Mouse (Mus musculus) forebrain, embryonic 13.5 days (tissue): ENCODE measurements at regions not wholly inside any gene's neighbourhood (a gene's known extent, or its start where the extent isn't known, plus 50 kb on each side); places are given as distances from the start of the nearest gene placed in this dataset.

Source experiments
- ATAC-seq: fragments of 200-750 bp; cut with Nextera tagmentation; 2 replicates; pipeline ENCODE4 v1.8.0; 2017
- H3K27ac ChIP-seq: fragments of 300-500 bp; sonication (generic); 2 replicates; pipeline ENCODE4 v1.5.1; 2015; ENCODE audit warnings: inconsistent platforms, mild to moderate bottlenecking, moderate library complexity
- H3K27me3 ChIP-seq: fragments of 300-500 bp; sonication (generic); 2 replicates; pipeline ENCODE4 v1.6.1; 2015; ENCODE audit warnings: mild to moderate bottlenecking, inconsistent platforms
- H3K36me3 ChIP-seq: fragments of 300-500 bp; sonication (generic); 2 replicates; pipeline ENCODE4 v1.6.1; 2015; ENCODE audit warnings: mild to moderate bottlenecking, inconsistent platforms; ENCODE audit not compliant: poor library complexity, severe bottlenecking
- H3K4me1 ChIP-seq: fragments of 300-500 bp; sonication (generic); 2 replicates; pipeline ENCODE4 v1.6.1; 2015; ENCODE audit warnings: inconsistent platforms
- H3K4me2 ChIP-seq: fragments of 300-500 bp; sonication (generic); 2 replicates; pipeline ENCODE4 v1.6.1; 2015; ENCODE audit warnings: inconsistent platforms, mild to moderate bottlenecking, moderate library complexity
- H3K4me3 ChIP-seq: fragments of 300-500 bp; sonication (generic); 2 replicates; pipeline ENCODE4 v1.5.1; 2015; ENCODE audit warnings: mild to moderate bottlenecking, inconsistent platforms
- H3K9ac ChIP-seq: fragments of 300-500 bp; sonication (generic); 2 replicates; pipeline ENCODE4 v1.6.1; 2015; ENCODE audit warnings: mild to moderate bottlenecking, inconsistent platforms
- H3K9me3 ChIP-seq: fragments of 300-500 bp; sonication (generic); replicated peaks from 2 replicates; pipeline ENCODE4 v1.6.1; 2016; ENCODE audit warnings: inconsistent platforms
- WGBS: fragments of 180-500 bp; shearing (Covaris S2); methylation state at CpG from one replicate; pipeline ENCODE4 v1.1.7; 2015; 5-methylcytosine and 5-hydroxymethylcytosine counted together
- microRNA counts: library from miRNA; unstranded; fragments of <30 nt; microRNA quantifications from one replicate; lab custom pipeline; 2016
- microRNA-seq: library from miRNA; unstranded; fragments of <30 nt; microRNA quantifications from one replicate; pipeline ENCODE4, GENCODE M21; 2016

DNA sequence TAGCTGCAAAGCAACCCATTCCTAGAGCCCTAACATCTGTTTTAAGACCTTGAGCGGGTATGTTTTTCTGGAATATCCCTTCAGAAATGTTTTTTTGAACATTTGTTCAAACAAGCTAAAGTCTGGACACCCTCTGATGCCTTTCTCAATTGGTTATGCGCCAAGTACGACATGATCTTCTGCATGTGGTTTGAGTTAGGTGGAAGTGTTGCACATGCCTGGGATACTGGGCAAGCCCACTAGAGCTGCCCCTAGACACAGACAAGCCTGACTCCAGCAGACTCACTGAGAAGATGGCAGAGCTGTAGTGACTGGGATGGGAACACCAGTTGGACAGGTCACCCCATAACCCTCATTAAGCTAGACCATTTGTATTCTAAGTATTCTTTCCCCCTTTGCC lies 153.2 kb upstream of the Cypt2 start:
- no peaks in the 10 kb centered on the region for H3K9me3 ChIP-seq
- no peak overlapping the region for H3K27ac ChIP-seq
- no peak overlapping the region for H3K4me3 ChIP-seq
- H3K4me2 ChIP-seq, result no peak overlapping the region
- ATAC-seq, result no peak
- peaks cover 13% of the 10 kb centered on the region; the same call in 1 of the 2 replicates for H3K27me3 ChIP-seq
- WGBS, result 87% methylated on average over 3 of the region's 3 CpGs
- H3K36me3 ChIP-seq, result 0 out of 2 replicates have a peak, but pooled peaks cover 8% of the 10 kb centered on the region
- H3K9ac ChIP-seq, result no peak overlapping the region
- H3K4me1 ChIP-seq, result no peaks in the 10 kb centered on the region

DNA sequence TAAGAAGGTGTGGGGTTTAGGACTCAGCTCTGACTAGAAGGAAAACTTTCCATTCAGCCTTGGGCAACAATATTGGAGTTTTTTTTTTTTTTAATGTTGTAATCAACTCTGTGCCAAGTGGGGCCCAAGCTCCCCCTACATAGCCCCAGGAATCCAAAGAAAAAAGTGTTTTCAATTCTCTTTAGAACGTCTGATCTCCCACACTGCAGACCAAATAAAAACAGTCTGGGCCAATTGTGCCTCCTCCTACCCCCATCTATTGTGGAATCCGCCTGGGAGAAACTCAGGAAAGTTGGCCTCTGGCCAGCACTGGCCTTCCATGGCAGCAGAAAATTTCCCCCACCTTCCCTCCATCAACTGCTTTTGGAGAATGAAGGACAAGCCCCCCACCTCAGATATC lies 133.3 kb upstream of the Cypt2 start:
- Histone ChIP-seq H3K4me2 (no peak overlapping the region), H3K27ac (no peak overlapping the region), H3K4me1 (no peaks in the 10 kb centered on the region), H3K9ac (no peak overlapping the region), H3K9me3 (no peaks in the 10 kb centered on the region), H3K4me3 (no peak overlapping the region), H3K27me3 (peaks cover 21% of the 10 kb centered on the region), H3K36me3 (no peaks in the 10 kb centered on the region)
- 18% methylated on average over 2 of the region's 2 CpGs for WGBS
- ATAC-seq, result peak; percentile 65; the same call in 1 of the 2 replicates

DNA sequence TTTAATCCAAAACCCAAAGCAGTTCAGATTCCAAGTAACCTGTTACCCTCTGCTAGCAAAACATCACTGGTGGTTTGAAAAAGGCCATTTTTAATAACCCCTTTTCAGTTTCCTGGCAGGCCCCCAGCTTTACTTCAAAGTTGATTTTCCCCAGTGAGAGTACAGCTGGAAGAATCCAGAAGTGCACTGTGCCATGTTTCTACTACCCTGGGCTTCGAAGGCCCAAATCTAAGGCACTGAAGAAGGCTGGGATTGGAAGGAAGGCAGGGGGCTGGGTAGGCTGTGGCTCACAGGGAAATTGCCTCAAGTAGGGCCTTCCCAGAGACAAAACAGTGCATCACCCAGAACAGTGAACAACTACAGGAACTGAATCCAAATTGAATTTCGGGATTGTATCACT lies 131.6 kb upstream of the Cypt2 start:
- peaks cover 21% of the 10 kb centered on the region for H3K27me3 ChIP-seq

DNA sequence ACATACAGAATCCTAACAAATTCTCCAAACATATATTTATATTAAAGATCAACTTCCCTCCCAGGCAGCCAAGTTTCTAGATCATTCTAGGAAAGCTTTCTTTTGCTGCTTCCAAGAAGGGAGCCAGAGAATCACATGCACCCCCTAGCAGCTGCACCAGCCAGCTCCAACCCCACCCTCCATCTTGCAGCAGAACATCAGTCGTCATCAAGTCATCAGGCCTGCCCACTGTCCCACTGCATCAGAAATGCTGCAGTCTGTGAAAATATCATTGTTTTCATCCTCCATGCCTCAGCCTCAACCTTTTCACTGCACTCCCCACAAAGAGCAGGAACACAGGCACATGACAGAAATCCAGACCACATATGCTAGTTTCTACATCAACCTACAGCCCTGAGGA lies 109.1 kb upstream of the Cypt2 start:
- Histone ChIP-seq H3K27ac (peak overlapping the region; percentile 40; the same call in 1 of the 2 replicates), H3K4me1 (peaks cover 11% of the 10 kb centered on the region), H3K36me3 (peaks cover 19% of the 10 kb centered on the region), H3K9ac (peak overlapping the region; percentile 50), H3K27me3 (peaks cover 12% of the 10 kb centered on the region; the same call in 1 of the 2 replicates), H3K4me2 (peak overlapping the region; percentile 63), H3K4me3 (peak overlapping the region; percentile 41), H3K9me3 (no peaks in the 10 kb centered on the region)
- ATAC-seq, result no peak
- 41% methylated on average over 1 of the region's 1 CpGs for WGBS

More for the DNA sequence above, 131.6 kb upstream of the Cypt2 start:
- H3K4me3 ChIP-seq, result no peak overlapping the region
- H3K4me1 ChIP-seq, result no peaks in the 10 kb centered on the region
- no peaks in the 10 kb centered on the region for H3K36me3 ChIP-seq
- ATAC-seq, result no peak
- H3K9ac ChIP-seq, result no peak overlapping the region
- H3K9me3 ChIP-seq, result no peaks in the 10 kb centered on the region
- 77% methylated on average over 2 of the region's 2 CpGs for WGBS
- no peak overlapping the region for H3K27ac ChIP-seq
- H3K4me2 ChIP-seq, result no peak overlapping the region

DNA sequence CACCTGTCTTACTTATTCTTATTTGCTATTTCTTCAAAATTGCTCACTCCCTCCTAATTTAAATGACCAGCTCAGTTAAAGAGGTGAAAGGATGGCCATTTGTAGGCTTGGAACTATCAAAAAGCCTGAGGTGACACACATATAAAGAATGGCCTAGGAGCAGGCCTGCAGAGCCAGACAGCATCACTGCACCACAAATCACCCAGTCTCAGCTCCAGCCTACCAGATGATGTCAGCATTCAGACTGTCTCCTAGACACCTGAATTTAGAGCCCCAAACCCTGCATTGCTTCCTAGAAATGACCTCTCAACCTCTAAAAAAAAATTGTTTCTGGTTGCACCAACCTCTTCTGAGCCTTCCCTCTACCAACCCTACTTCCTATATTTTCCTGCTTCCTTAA lies 108.5 kb upstream of the Cypt2 start:
- ATAC-seq, result peak; percentile 1; the same call in 1 of the 2 replicates
- H3K27ac ChIP-seq, result peak overlapping the region; percentile 83; the same call in 1 of the 2 replicates
- no peaks in the 10 kb centered on the region for H3K9me3 ChIP-seq
- peak overlapping the region; percentile 50 for H3K9ac ChIP-seq
- H3K4me2 ChIP-seq, result peak overlapping the region; percentile 63
- H3K4me3 ChIP-seq, result peak overlapping the region; percentile 41
- H3K36me3 ChIP-seq, result peaks cover 16% of the 10 kb centered on the region
- H3K4me1 ChIP-seq, result peaks cover 11% of the 10 kb centered on the region
- H3K27me3 ChIP-seq, result peaks cover 12% of the 10 kb centered on the region; the same call in 1 of the 2 replicates

DNA sequence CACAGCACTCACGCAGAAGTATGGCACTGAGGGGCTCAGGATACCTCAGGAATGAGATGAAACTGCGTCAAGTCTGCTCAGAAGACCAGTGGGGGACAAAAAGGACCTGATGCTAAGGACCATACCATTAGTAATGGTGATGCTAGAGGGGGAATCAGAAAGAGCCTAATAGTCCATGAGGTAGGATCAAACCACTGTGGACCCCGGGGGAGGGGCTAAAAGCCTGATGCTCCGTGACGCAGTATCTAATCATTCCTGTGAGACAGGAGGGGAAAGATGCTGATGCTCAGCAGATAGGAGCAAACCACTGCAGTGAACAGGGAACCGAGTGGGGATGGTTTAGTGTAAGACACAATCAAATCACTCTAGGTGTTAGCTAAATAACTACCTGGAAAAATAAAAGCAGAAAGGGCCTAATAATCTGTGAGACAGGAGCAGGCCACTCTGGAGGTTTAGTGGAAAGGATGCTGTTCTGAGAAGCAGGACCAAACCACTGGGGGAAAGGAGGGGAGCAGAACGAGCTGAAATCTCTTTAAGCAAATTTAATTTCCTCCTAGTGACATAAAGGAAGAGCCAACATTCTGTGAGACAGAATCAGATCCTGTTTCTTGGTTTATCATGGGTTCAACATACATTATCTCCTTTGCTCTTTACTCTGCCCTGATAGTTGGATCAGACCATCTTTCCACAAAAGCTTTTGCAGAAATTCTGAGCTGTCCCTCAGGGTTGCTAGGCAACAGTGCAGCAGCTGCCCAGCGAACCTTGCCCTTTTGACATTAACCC lies 107.7 kb upstream of the Cypt2 start:
- H3K27ac ChIP-seq, result peak overlapping the region; percentile 83
- peak overlapping the region; percentile 41 for H3K4me3 ChIP-seq
- 18% methylated on average over 8 of the region's 8 CpGs for WGBS
- peak; percentile 98 for ATAC-seq
- H3K4me2 ChIP-seq, result peak overlapping the region; percentile 63
- H3K27me3 ChIP-seq, result peaks cover 12% of the 10 kb centered on the region; the same call in 1 of the 2 replicates
- H3K36me3 ChIP-seq, result peaks cover 9% of the 10 kb centered on the region; the same call in 1 of the 2 replicates
- H3K9me3 ChIP-seq, result no peaks in the 10 kb centered on the region
- peak overlapping the region; percentile 50 for H3K9ac ChIP-seq
- H3K4me1 ChIP-seq, result peaks cover 11% of the 10 kb centered on the region

DNA sequence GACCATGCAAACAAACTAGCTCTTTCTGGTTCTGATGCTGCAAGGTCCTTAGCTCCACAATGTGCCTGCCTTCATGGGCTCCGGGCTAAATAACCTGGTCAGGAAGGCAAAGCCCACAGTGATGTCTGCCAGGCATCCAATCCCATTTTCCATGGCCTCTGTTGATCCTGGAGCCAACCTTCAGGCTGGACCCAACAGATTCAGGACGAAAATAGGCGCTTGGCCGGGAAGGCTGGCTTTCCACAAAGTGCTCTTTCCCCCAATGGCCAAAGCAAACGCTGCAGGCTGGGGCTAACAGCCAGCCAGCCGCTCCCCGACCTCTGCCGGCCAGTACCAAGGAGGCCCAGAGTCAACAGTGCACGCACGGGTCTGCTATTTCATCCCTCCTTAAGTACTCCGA lies 106.3 kb upstream of the Cypt2 start:
- Histone ChIP-seq H3K36me3 (no peaks in the 10 kb centered on the region), H3K4me2 (no peak overlapping the region), H3K27me3 (peaks cover 8% of the 10 kb centered on the region; the same call in 1 of the 2 replicates), H3K9me3 (no peaks in the 10 kb centered on the region), H3K4me3 (no peak overlapping the region), H3K27ac (no peak overlapping the region), H3K4me1 (peaks cover 11% of the 10 kb centered on the region), H3K9ac (no peak overlapping the region)
- 53% methylated on average over 11 of the region's 11 CpGs for WGBS
- no peak for ATAC-seq

DNA sequence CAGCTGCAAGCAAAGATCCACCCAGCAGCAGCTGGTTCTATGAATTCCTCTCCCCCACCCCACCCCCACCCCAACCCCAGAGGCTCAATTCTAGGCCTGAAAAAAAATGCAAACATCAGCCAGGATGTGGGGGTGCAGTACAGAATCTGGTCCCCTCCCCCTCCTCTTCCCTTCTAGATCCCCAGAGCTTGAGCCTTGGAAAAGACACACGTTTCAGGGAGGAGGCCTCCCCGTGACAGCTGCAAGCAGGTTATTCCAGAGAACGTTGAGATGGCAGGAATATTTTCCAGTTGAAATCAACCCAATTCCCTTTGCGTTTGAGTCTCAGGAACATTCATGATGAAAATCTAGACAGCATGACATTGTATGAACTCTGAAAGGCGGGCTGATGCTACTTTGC lies 86.2 kb upstream of the Cypt2 start:
- H3K27ac ChIP-seq, result no peak overlapping the region
- no peaks in the 10 kb centered on the region for H3K4me1 ChIP-seq
- no peaks in the 10 kb centered on the region for H3K36me3 ChIP-seq
- ATAC-seq, result no peak
- H3K27me3 ChIP-seq, result peaks cover 4% of the 10 kb centered on the region; the same call in 1 of the 2 replicates
- H3K4me3 ChIP-seq, result no peak overlapping the region
- H3K9ac ChIP-seq, result no peak overlapping the region
- H3K4me2 ChIP-seq, result no peak overlapping the region
- WGBS, result 67% methylated on average over 5 of the region's 5 CpGs
- no peaks in the 10 kb centered on the region for H3K9me3 ChIP-seq

DNA sequence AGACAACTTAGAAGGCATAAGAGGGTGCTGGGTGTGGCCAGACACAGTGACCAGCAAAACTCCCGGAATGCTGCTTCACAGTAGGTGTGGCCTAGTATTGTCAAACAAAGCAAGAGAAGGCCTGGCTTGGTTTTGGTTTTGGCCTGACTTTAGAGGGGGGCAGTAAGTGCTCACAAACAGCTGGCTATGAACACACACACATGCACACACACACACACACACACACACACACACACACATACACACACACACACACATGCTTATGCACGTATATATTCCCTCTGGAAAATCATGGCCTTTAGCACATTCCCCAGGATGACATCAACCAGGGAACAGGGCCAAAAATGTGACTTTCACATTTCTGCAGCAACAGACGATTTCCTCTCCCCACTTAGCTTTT lies 78.6 kb upstream of the Cypt2 start:
- whole genome bisulfite sequencing, result 69% methylated on average over 3 of the region's 3 CpGs
- no peak overlapping the region for H3K4me2 ChIP-seq
- H3K9me3 ChIP-seq, result no peaks in the 10 kb centered on the region
- H3K27me3 ChIP-seq, result no peaks in the 10 kb centered on the region; the same call in 1 of the 2 replicates
- H3K4me3 ChIP-seq, result no peak overlapping the region
- H3K27ac ChIP-seq, result no peak overlapping the region
- no peak overlapping the region for H3K9ac ChIP-seq
- no peaks in the 10 kb centered on the region for H3K4me1 ChIP-seq
- no peak for ATAC-seq
- H3K36me3 ChIP-seq, result no peaks in the 10 kb centered on the region

MicroRNA genes in the stretch of these regions (microRNA counts, 519-probe panel; counts per million panel counts)
- 177 counts per million, percentile 53 among the panel's probes with 10 or more counts for microRNA mmu-miR-325 (lab: Ali Mortazavi, UCI)

Small RNA genes in the stretch of these regions (microRNA-seq; reads per million reads assigned to microRNA genes)
- 698 reads per million, percentile 75 among the genes with 10 or more reads in this experiment for gene Mir325
